Mouse (Mus musculus) kidney, postnatal 10 days (tissue): ENCODE results near the gene AI467606.

Experiments used
- DNase-seq: peaks from one replicate; pipeline ENCODE4 v3.0.0; 2021; ENCODE audit warnings: mixed read lengths

AI467606 gene

DNA sequence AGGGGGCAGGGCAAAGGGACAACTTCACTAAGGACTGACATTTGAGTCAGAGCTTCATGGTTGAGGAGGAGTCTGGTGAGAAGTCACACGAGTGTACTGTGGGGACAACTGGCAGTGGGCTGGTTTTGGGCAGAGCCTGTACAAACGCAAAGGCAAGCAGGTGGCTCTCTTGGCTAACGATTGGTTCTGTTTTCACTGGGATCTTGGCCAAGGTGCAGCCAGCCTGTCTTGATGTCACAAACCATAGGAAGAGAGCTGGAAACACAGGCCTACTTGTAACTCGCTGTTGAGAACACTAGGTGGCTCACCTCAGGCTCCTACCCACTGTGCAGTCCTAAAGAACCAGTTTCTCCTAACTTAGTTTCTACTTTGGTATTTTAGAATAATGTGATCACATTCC, 38.5 kb downstream of the AI467606 start:
- peak; percentile 62 for DNase-seq

DNA sequence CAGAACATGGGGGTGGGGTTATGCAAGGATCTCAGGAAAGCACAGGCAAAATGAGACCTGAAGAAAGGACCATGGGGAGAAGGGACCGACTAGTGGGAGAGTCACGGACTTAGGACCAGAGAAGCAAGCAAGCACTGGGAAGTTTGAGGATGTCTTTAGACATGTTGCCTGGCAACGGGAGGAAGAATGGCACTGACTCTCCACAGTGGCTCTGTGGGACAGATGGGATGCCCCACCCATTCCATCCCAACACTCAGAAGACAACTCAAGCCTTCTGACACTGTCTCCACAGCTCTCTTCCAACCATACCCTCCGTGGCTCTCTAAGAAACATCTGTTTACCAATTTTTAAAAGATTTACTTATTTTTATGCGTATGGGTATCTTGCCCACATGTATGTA, 42.0 kb downstream of the AI467606 start:
- DNase-seq = no peak

DNA sequence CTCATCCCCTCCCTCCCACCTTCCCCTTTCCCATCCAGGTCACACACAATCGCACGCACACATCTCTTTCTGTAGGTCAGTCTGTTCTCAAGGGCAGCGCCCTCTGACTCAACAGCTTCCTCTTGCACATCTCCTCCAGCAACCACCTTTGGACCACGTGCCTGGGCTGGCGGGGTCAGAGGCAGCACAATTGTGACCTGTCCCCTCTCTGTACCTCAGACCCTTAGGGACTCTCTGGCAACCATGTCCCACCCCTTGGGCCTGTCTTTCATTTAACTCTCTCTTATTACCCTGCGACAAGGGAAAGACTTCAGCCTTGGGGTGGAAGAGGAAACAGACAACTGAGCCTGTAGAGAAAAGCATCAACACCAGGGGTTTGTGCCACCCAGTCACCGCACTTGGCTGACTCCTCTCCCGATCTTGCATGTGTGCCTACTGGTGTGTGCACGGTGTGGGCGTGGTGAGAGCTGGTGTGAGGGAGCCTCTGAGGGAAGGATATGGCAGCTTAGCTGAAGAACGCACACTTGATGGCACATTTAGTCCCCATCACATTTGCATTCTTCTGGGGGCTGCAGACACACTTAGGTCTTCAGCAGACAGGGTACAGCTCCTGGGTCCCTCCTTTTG, 43.8 kb downstream of the AI467606 start:
- DNase-seq = no peak

DNA sequence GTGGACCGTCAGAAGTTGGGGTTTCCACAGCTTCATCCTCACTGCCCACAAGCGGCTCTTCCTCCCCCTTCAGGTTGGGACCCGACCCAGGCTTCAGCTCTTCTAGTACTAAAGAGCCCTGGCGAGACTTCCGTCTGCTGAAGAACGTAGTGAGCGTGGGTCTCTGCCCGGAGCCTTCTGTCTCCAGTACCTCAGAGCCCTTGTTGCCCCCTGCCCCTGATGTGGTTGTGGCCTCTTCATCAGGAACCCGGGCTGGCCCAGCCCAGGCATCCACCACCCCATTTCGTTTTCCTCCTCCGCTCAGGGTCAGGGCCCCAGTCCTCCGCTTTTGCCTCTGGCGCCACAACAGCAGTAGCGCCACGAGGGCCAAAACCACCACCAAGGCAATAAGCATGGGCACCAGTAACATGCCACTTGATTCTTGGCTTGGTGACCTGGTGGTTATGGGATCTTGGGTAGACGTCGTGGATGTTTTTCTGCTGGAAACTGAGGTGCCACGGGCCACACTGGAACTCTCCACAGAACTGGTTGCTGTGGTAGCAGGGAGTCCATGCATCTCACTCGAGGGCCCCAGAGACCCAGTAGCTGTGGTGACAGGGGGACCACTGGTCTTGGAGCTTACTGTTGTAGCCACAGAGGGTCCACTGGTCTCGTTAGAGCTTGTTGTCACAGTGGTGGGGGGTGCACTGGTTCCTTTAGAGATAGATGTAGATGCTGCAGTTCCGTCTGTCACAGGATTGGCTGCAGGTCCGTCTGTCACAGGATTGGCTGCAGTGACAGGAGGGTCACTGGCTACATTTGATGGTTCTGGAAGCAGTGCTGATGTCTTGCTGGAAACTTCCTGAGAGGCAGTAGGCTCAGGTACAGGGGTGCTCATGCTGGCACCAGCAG, 45.3 kb downstream of the AI467606 start:
- DNase-seq = no peak

DNA sequence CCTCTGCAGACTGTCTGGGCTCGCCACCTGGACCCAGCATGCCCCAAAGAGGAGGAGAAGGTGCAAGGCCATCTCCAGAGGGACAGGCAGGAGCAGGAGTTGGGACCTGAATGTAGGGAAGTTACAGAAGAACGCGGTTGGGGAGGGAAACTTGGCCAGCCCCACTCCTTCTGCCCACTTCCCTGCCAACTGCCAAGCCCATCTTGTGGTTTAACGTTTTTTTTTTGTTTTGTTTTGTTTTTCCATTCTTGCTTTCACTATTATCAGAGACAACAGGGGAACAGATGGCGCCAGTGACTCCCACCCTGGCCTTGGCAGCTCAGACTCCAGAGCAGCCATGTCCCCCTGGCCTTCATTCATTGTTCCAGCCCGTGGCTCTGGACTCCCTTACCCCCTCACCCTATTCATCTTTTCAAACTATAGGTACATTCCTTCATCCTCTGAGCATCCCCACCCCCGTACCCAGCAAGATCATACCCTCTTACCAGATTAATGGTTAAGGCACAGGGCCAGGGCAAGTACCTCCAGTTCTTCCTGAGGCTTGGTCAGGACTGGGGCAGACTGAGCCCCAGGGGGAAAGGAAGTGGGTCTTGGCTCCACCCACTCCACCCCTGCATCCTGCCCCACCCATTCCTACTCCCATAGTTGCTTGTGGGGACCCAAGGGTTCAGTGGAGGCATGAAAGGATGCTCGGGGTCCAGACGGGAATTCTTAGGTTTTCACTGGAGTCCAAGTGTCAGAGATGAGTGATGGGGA, 46.3 kb downstream of the AI467606 start, which contains the start of gene Spn:
Gene Spn (minus strand): TSS at position 562 of the 756 bp plus-strand sequence.
- no peak for DNase-seq

DNA sequence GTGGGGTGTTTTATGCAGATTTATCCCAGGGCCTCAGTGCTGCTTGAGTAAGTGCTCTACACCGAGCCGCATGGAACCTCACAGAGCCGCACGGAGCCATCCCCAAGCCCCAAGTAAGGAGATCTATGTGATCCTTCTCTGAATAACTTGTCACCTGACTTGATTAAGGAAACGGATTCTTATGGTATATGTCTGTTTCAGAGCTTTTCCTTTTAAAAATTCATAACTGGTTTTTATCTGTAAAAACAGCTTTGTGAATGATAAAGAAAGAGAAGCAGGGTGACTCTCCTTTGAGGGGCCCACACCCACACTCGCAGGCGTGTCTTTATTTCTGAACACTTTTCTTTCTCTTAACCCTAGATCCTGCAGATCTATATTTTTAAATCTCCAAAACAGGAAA, 47.9 kb downstream of the AI467606 start:
- no peak for DNase-seq

DNA sequence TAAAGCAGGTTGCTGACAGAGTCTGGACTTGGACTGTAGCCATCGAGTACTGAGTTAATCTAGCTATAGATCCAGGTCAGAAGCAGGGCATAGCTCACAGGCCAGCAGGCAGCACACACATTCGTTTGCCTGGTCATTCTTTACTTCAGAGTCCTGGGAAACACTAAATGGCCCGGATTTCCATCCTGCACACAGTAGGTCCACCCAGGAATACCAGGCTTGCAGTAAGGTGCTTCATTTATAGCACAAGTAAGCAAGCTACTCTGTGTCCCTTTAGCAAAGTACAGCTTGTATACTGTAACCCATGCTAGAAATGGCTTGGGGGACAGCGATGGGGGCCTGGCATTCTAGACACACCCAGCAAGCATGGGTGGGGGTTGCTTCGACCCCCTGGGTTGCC, 48.4 kb downstream of the AI467606 start:
- no peak for DNase-seq

DNA sequence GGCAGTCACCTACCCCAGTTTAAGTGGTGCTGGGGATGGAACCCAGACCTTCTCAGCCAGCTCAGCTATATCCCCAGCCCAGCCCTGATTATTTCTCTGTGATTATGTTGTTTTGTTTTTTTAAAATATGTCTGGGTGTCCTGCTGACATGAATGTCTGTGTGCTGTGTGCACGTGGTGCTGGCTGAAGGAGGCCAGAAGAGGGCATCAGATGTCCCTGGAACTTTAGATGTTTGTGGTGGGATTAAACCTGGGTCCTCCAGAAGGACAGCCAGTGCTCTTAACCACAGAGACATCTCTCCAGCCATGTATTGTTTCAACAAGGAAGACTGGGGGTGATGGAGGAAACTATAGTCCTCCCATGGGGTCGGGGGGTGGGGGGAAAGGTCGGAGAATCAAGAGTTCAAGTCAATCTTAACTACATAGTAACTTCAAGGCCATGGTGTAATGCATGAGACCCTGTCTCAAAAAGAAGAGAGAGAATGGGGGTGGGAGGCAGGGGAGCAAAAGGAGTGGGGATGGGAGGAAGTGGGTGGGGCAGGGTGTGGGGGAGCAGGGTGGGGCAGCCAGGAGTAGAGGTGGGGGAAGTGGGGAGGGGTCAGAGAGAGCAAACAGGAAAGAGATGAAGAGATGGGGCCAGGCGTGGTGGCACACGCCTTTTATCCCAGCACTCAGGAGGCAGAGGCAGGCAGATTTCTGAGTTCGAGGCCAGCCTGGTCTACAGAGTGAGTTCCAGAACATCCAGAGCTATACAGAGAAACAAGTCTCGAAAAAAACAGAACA, 49.7 kb downstream of the AI467606 start:
- no peak for DNase-seq

DNA sequence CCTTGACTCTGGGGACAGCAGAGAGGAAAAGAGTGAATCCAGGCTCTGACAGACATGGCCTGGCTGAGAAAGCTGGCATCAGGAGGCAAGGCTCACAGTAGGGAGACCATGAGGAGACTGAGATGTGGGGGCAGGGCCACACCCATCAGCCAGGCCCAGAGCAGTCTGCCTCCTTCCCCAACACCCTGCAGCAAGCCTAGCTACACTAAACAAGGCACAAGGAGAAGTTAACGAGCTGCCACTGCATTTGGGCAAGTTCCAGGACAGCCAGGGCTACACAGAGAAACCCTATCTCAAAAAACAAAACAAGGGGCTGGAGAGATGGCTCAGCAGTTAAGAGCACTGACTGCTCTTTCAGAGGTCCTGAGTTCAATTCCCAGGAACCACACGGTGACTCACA, 51.1 kb downstream of the AI467606 start:
- DNase-seq = no peak

DNA sequence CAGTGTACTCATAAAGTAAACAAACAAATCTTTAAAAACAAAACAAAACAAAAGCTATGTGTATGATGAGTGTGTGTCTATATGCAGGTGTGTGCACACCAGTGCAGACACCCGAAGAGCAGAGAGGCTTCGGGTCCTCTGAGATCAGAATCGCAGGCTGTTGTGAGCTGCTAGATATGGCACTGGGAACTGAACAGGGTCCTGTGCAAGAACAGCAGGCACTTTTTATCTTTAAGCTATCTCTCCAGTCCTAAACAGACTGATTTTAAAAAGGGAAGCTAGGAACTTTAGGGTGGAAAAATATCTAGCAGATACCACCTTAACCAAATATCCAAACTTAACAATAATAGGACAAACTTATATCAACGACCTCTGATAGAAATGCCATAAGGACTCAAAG, 51.5 kb downstream of the AI467606 start:
- DNase-seq = no peak
